Mouse (Mus musculus) ZHBTc4 (cell line): ENCODE measurements around the gene Olfr1356.

Source experiments
- DNase-seq: peaks from one replicate; pipeline ENCODE4 v3.0.0-alpha.2; 2011; ENCODE audit warnings: low read depth, low spot score

The Olfr1356 gene

GRCm38 (mm10) chr10:78852066-78852465 lies at the start of gene Olfr1356:
Gene Olfr1356 (minus strand): TSS chr10:78852166.
- DNase-seq, result no peak

GRCm38 (mm10) chr10:78875240-78875639 lies 23.3 kb upstream of the Olfr1356 start, which contains the start of gene Olfr1355:
Gene Olfr1355 (plus strand): TSS chr10:78875540.
- DNase-seq, result no peak

- DNase-seq, result peak; percentile 25
These were observed 11.5 kb downstream of the Olfr1356 start for GRCm38 (mm10) chr10:78840456-78840855.

- no peak for DNase-seq
These were observed 39.5 kb downstream of the Olfr1356 start for GRCm38 (mm10) chr10:78812358-78813060.

- DNase-seq, result peak; percentile 38
These were observed 50.5 kb downstream of the Olfr1356 start for GRCm38 (mm10) chr10:78801449-78801848.
